Comparison of ENCODE assay signal across 9 mouse cellular contexts in the genomic region with DNA sequence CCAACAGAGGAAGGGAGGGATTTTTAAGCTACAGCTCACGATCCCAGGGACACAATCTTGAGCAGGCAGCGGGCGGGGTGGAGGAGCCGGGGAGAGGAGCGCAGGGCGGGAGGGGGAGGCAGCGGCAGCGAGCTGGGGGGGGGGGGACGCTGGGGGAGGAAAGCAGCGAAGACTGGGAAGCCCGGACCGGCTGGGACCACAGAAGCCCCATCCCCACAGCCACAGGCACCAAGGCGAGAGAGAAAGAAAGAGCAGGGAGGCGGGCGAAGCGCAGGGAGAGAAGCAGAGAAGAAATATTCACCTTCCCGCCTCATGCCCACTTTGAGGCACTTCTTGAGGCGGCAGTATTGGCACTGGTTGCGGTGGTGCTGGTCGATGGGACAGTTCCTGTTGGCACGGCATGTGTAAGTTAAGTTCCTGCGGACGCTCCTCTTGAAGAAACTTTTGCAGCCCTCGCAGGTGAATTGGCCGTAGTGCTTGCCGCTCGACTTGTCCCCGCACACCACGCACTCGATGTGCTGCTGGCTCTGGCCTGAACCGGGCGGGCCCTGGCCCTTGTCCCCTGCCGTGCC. TPM values are rescaled to one million over a fixed set of nuclear protein-coding genes. Genes with fewer than 3 reads are reported as not detected.
DNase-seq lines count a peak whose midpoint lies in the region; ATAC-seq and TF ChIP-seq lines count a peak whose summit lies in the region.
"Had no signal": no experiment of that assay in that cellular context is flagged by ENCODE, and none has a peak within 500 bp of the region (broad histone marks: within the 10 kb centered on the region; RNA-seq: fewer than 3 reads in every experiment).

No protein-coding gene starts in this region.

- H3K4me2 ChIP-seq in heart, postnatal 0 days (ENCODE audit: low read depth, low read length): peak overlapping the region; percentile 99
- peak overlapping the region; percentile 78 for H3K4me2 ChIP-seq in liver, embryonic 11.5 days

- H3K4me3 ChIP-seq in gastrocnemius, adult 2 months: peak overlapping the region; percentile 77
- H3K4me3 ChIP-seq in E14TG2a.4 (replicated peaks; ENCODE audit: low read length): peak overlapping the region; percentile 73
- peak overlapping the region; percentile 73 for H3K4me3 ChIP-seq in heart, postnatal 0 days (ENCODE audit: low read depth, low read length)
- H3K4me3 ChIP-seq in liver, embryonic 11.5 days (ENCODE audit: low read depth, low read length): peak overlapping the region; percentile 71
- H3K4me3 ChIP-seq in small intestine, adult 2 months (ENCODE audit: low read depth, low read length): peak overlapping the region; percentile 59

- intact Hi-C loops in gastrocnemius, adult 2 months (cut with DNase I): no loop called here
- intact Hi-C loops in gastrocnemius, postnatal 36 days (cut with DNase I): no loop called here

- H3K9me3 ChIP-seq in E14TG2a.4 (ENCODE audit: low read length): no peaks in the 10 kb centered on the region
- H3K9me3 ChIP-seq in heart, postnatal 0 days (replicated peaks; ENCODE audit: control insufficient read depth, low read length): no peaks in the 10 kb centered on the region
- H3K9me3 ChIP-seq in liver, embryonic 11.5 days (ENCODE audit: control insufficient read depth, low read length): no peaks in the 10 kb centered on the region

- no peak for TF ChIP-seq CTCF in gastrocnemius, adult 2 months (IDR thresholded peaks at IDR 0.05)
- no peak for TF ChIP-seq CTCF in E14TG2a.4 (conservative IDR thresholded peaks at IDR 0.05; ENCODE audit: low read length)
- no peak for TF ChIP-seq CTCF in heart, postnatal 0 days (IDR thresholded peaks at IDR 0.05; ENCODE audit: low read depth)
- no peak for TF ChIP-seq CTCF in small intestine, adult 2 months (IDR thresholded peaks at IDR 0.05; ENCODE audit: extremely low read depth, insufficient read length, insufficient replicate concordance, low read depth, low read length)

- peak overlapping the region; percentile 48; the same call in 1 of the 2 replicates for H3K27ac ChIP-seq in gastrocnemius, adult 2 months
- H3K27ac ChIP-seq in heart, postnatal 0 days (ENCODE audit: low read depth): peak overlapping the region; percentile 85
- peak overlapping the region; percentile 94 for H3K27ac ChIP-seq in liver, embryonic 11.5 days (ENCODE audit: low read depth, low read length)
- H3K27ac ChIP-seq in small intestine, adult 2 months (ENCODE audit: insufficient read depth, low read depth, low read length): no peak overlapping the region

- no peak for TF ChIP-seq POLR2A in small intestine, adult 2 months (IDR thresholded peaks at IDR 0.05; ENCODE audit: low read depth, low read length)

- peaks cover 76% of the 10 kb centered on the region for H3K27me3 ChIP-seq in E14TG2a.4 (ENCODE audit: insufficient read depth, low read length)
- H3K27me3 ChIP-seq in heart, postnatal 0 days (ENCODE audit: control insufficient read depth, insufficient read depth, low read length): peaks cover 68% of the 10 kb centered on the region
- peaks cover 89% of the 10 kb centered on the region for H3K27me3 ChIP-seq in liver, embryonic 11.5 days (replicated peaks; ENCODE audit: control insufficient read depth, insufficient read depth, low read length)
- peaks cover 57% of the 10 kb centered on the region for H3K27me3 ChIP-seq in small intestine, adult 2 months (ENCODE audit: control insufficient read depth, insufficient read depth, low read length)
- H3K27me3 ChIP-seq: CH12.LX had no signal

- no peak for DNase-seq in gastrocnemius, adult 2 months
- no peak for DNase-seq in gastrocnemius, postnatal 36 days
- DNase-seq in cerebellum, postnatal 36 days: peak; percentile 58 to 60
- DNase-seq in heart, postnatal 0 days (ENCODE audit: low spot score): no peak
- DNase-seq in liver, embryonic 11.5 days (ENCODE audit: low spot score): peak; percentile 64
- DNase-seq in ovary, postnatal 10 days (ENCODE audit: low spot score): no peak

- no peak for TF ChIP-seq EP300 in heart, postnatal 0 days (IDR thresholded peaks at IDR 0.05; ENCODE audit: low read depth)

- 0 out of 2 replicates have a peak, but pooled peaks have one; percentile 19 for ATAC-seq in heart, postnatal 0 days (ENCODE audit: insufficient read depth, low read depth)
- ATAC-seq in liver, embryonic 11.5 days (replicated peaks; ENCODE audit: low FRiP score): no peak

- no peaks in the 10 kb centered on the region for H3K36me3 ChIP-seq in E14TG2a.4 (ENCODE audit: insufficient read depth, low read length)
- no peaks in the 10 kb centered on the region for H3K36me3 ChIP-seq in heart, postnatal 0 days (replicated peaks; ENCODE audit: control insufficient read depth, insufficient read depth, low read length)
- no peaks in the 10 kb centered on the region for H3K36me3 ChIP-seq in liver, embryonic 11.5 days (ENCODE audit: control insufficient read depth, insufficient read depth, low read length)
- no peaks in the 10 kb centered on the region for H3K36me3 ChIP-seq in small intestine, adult 2 months (ENCODE audit: control insufficient read depth, insufficient read depth, low read length)

- under 1% methylated on average over 30 of the region's 33 CpGs for WGBS in heart, postnatal 0 days
- WGBS in liver, embryonic 11.5 days: 1% methylated on average over 33 of the region's 33 CpGs
- 2% methylated on average over 31 of the region's 33 CpGs for WGBS in small intestine, adult 2 months

- peaks cover 35% of the 10 kb centered on the region for H3K4me1 ChIP-seq in E14TG2a.4 (replicated peaks; ENCODE audit: low read depth, low read length)
- H3K4me1 ChIP-seq in heart, postnatal 0 days (ENCODE audit: control insufficient read depth, insufficient read depth): peaks cover 18% of the 10 kb centered on the region; the same call in 1 of the 2 replicates
- H3K4me1 ChIP-seq in liver, embryonic 11.5 days (replicated peaks; ENCODE audit: control insufficient read depth, insufficient read depth, low read length): no peaks in the 10 kb centered on the region; the same call in 1 of the 2 replicates
- H3K4me1 ChIP-seq in small intestine, adult 2 months (ENCODE audit: control insufficient read depth, insufficient read depth, insufficient read length, low read length): peaks cover 8% of the 10 kb centered on the region; the same call in 1 of the 2 replicates

- H3K9ac ChIP-seq in heart, postnatal 0 days (replicated peaks; ENCODE audit: low read depth, low read length): peak overlapping the region; percentile 62
- H3K9ac ChIP-seq in liver, embryonic 11.5 days (ENCODE audit: low read depth, low read length): peak overlapping the region; percentile 56

RNA-seq across cellular contexts. Expression of a gene that starts 1.7 kb away (rescaled TPM):
- total RNA-seq in gastrocnemius, adult 2 months (2021): under 1 TPM; 0.41 to 0.56 TPM
- under 1 TPM; 0.31 to 0.69 TPM for total RNA-seq in gastrocnemius, postnatal 36 days (2021)
- total RNA-seq in heart, postnatal 0 days (2014; rRNA removed; ENCODE audit: low replicate concordance): 11.4 and 11.6 TPM in 2 replicates
- polyA plus RNA-seq in heart, postnatal 0 days (2015; fragmentation: Nextera tagmentation; extraction: Ambion mirVana): 2.0 and 2.3 TPM in 2 replicates
- polyA plus RNA-seq in liver, embryonic 11.5 days (2014; fragmentation: Nextera tagmentation; extraction: Ambion mirVana): 6.1 and 6.5 TPM in 2 replicates
- polyA plus RNA-seq in small intestine, adult 2 months (2012; rRNA removed): 2.7 and 5.9 TPM in 2 replicates
- total RNA-seq: CH12.LX had no signal

Comparison
In these comparisons a context has a peak if more than half of its experiments do, and no peak if none do; other contexts are left out.
1. DNase-seq: peak in cerebellum, postnatal 36 days (2 of 2) and liver, embryonic 11.5 days (single experiment); none in gastrocnemius, adult 2 months (single experiment), gastrocnemius, postnatal 36 days (0 of 2), heart, postnatal 0 days (single experiment) and ovary, postnatal 10 days (single experiment).
2. Peak in every context shown above with its lines, with median percentiles within 50 percentile points of each other: H3K4me3 ChIP-seq.